Mouse (Mus musculus) ES-Bruce4 (cell line): ENCODE results near the gene Katnbl1. TPM values are rescaled to one million over a fixed set of nuclear protein-coding genes. Genes with fewer than 3 reads are reported as not detected.
"Not testable (repeated sequence)": the region's sequence is repeated elsewhere in the genome, so short reads cannot be mapped to it uniquely, and the experiment has no call there.

Source experiments
- H3K27ac ChIP-seq: 2 replicates; pipeline ENCODE4 v1.5.1; 2012; ENCODE audit warnings: low read length, inconsistent platforms; ENCODE audit not compliant: insufficient read depth
- H3K27me3 ChIP-seq: 2 replicates; pipeline ENCODE4 v1.6.1; 2012; ENCODE audit warnings: mild to moderate bottlenecking, low read length, inconsistent platforms; ENCODE audit not compliant: control insufficient read depth, poor library complexity, insufficient read depth, severe bottlenecking
- H3K36me3 ChIP-seq: 2 replicates; pipeline ENCODE4 v1.6.1; 2012; ENCODE audit warnings: inconsistent platforms, mild to moderate bottlenecking, low read length, moderate library complexity; ENCODE audit not compliant: control insufficient read depth, poor library complexity, insufficient read depth, severe bottlenecking
- H3K4me1 ChIP-seq: one replicate; pipeline ENCODE4 v1.8.1; 2011; ENCODE audit warnings: low read length; ENCODE audit not compliant: control insufficient read depth, insufficient read depth
- H3K4me3 ChIP-seq: 2 replicates; pipeline ENCODE4 v1.5.1; 2011; ENCODE audit warnings: low read depth, mild to moderate bottlenecking, low read length
- H3K9ac ChIP-seq: 2 replicates; pipeline ENCODE4 v1.6.1; 2012; ENCODE audit warnings: low read depth, mild to moderate bottlenecking, inconsistent platforms; ENCODE audit not compliant: poor library complexity, severe bottlenecking
- H3K9me3 ChIP-seq: replicated peaks from 2 replicates; pipeline ENCODE4 v1.6.1; 2012; ENCODE audit warnings: mild to moderate bottlenecking, low read length, inconsistent platforms; ENCODE audit not compliant: control insufficient read depth, poor library complexity, insufficient read depth, severe bottlenecking
- CTCF ChIP-seq: IDR thresholded peaks from one replicate; pipeline ENCODE4 v1.8.1; 2011; ENCODE audit warnings: low read depth, low read length
- EP300 ChIP-seq: IDR thresholded peaks from 2 replicates; pipeline ENCODE4 v1.6.1; 2011; ENCODE audit warnings: low read depth, low read length; ENCODE audit not compliant: insufficient read depth
- POLR2A ChIP-seq: IDR thresholded peaks from one replicate; pipeline ENCODE4 v1.8.1; 2011; ENCODE audit warnings: low read length; ENCODE audit not compliant: insufficient read depth
- polyA plus RNA-seq: library from polyadenylated mRNA; stranded (reverse); fragments of >200 nt; gene quantifications from 2 replicates; pipeline ENCODE4 v1.2.4, GENCODE M21; 2011; ENCODE audit warnings: low read depth; ENCODE audit not compliant: missing spikeins, insufficient read depth, insufficient read length

Gene Katnbl1
- polyA plus RNA-seq, 1 experiment = 51.5 TPM

DNA sequence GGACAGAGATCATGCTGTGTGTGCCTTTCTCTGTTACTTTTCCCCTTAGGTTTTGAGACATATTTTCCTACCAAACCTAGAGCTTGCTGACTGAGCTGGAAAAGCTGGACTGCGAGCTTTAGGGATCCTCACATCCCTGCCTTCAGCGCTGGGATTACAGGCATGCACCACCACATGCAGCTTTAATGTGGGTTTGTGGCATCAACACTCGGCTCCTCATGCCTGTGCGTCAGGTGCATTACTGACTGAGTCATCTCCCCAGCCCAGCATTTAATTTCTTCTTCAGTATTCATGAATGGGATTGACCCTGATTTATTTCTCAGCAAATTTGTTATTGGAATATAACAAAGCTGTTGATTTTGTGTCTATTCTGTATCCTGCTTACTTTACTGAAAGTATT lies 57.3 kb downstream of the Katnbl1 start:
- Histone ChIP-seq H3K36me3 (no peaks in the 10 kb centered on the region), H3K4me3 (no peak overlapping the region), H3K9ac (no peak overlapping the region), H3K4me1 (no peaks in the 10 kb centered on the region), H3K9me3 (no peaks in the 10 kb centered on the region), H3K27ac (no peak overlapping the region), H3K27me3 (no peaks in the 10 kb centered on the region)
- TF ChIP-seq POLR2A = no peak
- TF ChIP-seq EP300 = no peak
- TF ChIP-seq CTCF = no peak

DNA sequence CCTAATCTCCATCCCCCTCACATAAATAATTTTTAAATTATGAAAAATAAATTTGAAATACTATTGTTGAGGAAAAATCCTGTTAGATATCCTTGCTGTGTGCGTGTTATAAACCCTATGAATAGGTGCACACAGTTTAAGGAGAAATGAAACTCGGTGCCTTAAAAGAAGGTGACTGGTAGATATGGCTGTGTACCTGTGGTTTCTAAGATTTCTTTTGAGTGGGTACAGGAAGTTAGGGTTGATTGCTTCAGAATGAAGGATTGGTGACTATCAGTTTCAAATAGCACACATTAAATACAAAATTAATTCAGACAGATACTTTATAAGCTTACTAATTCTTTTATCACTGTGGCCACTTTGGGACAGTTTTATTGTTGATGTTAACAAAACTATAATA lies 58.6 kb downstream of the Katnbl1 start:
- H3K27ac ChIP-seq = no peak overlapping the region
- H3K9ac ChIP-seq = no peak overlapping the region
- no peaks in the 10 kb centered on the region for H3K9me3 ChIP-seq
- H3K27me3 ChIP-seq = no peaks in the 10 kb centered on the region
- no peak overlapping the region for H3K4me3 ChIP-seq
- no peaks in the 10 kb centered on the region for H3K4me1 ChIP-seq
- no peak for TF ChIP-seq CTCF
- no peak for TF ChIP-seq POLR2A
- no peak for TF ChIP-seq EP300
- no peaks in the 10 kb centered on the region for H3K36me3 ChIP-seq

GRCm38 (mm10) chr2:112443491-112443890 lies 64.5 kb downstream of the Katnbl1 start:
- no peak overlapping the region for H3K9ac ChIP-seq
- no peaks in the 10 kb centered on the region for H3K27me3 ChIP-seq
- TF ChIP-seq POLR2A (no peak), EP300 (no peak), CTCF (no peak)
- no peaks in the 10 kb centered on the region for H3K4me1 ChIP-seq
- H3K9me3 ChIP-seq = no peaks in the 10 kb centered on the region
- no peak overlapping the region for H3K27ac ChIP-seq
- no peaks in the 10 kb centered on the region for H3K36me3 ChIP-seq
- H3K4me3 ChIP-seq = no peak overlapping the region

- Histone ChIP-seq H3K4me1 (no peaks in the 10 kb centered on the region), H3K4me3 (no peak overlapping the region), H3K36me3 (no peaks in the 10 kb centered on the region), H3K27me3 (no peaks in the 10 kb centered on the region), H3K9me3 (no peaks in the 10 kb centered on the region), H3K9ac (no peak overlapping the region), H3K27ac (no peak overlapping the region)
- TF ChIP-seq EP300 = no peak
- no peak for TF ChIP-seq CTCF
- TF ChIP-seq POLR2A = no peak
Measured at GRCm38 (mm10) chr2:112445511-112445910, 66.5 kb downstream of the Katnbl1 start.

GRCm38 (mm10) chr2:112448046-112448445 lies 69.0 kb downstream of the Katnbl1 start:
- not testable (repeated sequence) for H3K4me1 ChIP-seq, H3K9ac ChIP-seq, H3K36me3 ChIP-seq, H3K4me3 ChIP-seq, H3K27me3 ChIP-seq, H3K27ac ChIP-seq, H3K9me3 ChIP-seq

DNA sequence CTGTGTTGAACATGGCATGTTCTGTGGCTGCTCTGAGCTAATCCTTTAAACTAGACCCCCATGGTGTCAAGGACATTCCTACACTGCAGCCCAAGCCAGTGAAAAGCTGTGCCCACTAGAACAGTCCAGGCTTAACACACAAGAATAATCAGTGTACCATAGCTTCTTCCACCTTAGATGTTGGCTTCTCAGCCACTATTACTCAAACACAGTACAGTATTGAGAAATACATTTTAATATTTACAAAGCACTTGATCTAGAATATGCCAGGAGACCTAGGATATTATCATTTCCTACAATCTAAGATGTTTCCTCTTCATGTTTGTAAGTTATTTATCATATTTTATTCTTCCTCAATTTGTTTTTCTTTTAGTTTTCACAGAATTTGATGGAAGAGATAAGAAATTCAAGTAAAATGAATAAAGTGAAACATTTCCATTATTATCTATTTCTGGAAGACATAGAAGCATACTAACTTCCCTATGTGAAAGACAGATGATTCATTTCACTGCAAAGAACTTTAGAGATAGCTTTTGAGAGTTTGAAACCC lies 69.6 kb downstream of the Katnbl1 start:
- TF ChIP-seq POLR2A (no peak), CTCF (no peak), EP300 (no peak)
- H3K9ac ChIP-seq = no peak overlapping the region
- H3K27me3 ChIP-seq = no peaks in the 10 kb centered on the region
- H3K4me1 ChIP-seq = no peaks in the 10 kb centered on the region
- H3K4me3 ChIP-seq = no peak overlapping the region
- H3K9me3 ChIP-seq = no peaks in the 10 kb centered on the region
- no peak overlapping the region for H3K27ac ChIP-seq
- no peaks in the 10 kb centered on the region for H3K36me3 ChIP-seq
